Mouse (Mus musculus): ENCODE results near the gene Tcl1b1. TPM values are rescaled to one million over a fixed set of nuclear protein-coding genes. Genes with fewer than 3 reads are reported as not detected.
A peak's percentile ranks its signal among the peaks of the same experiment; 100 is the strongest.
"Not testable (repeated sequence)": the region's sequence is repeated elsewhere in the genome, so short reads cannot be mapped to it uniquely, and the experiment has no call there.

The Tcl1b1 gene
- total RNA-seq, 1 experiment from 2014 or later: not detected

DNA sequence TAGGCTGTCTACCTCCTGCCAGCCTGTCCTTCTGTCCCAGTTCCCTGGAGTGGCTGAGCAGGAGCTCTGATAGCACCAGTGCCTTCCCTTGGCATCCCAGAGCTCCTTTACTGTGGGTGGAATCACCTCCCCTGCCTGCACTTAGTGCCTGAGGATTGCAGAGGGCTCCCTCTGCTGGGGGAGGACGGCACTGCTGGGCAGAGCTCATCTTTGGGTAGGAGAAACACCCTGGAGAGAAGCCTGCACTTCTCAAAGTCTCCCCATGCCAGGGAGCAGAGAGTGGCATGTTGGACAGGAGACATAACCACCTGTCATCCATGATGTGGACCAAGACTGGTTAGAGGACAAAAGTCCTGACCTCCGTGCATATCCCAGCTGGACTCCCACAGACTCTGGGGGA is 29.5 kb downstream of the Tcl1b1 start:
- ATAC-seq (replicated peaks; ENCODE audit: low read depth, poor library complexity, severe bottlenecking): peak; percentile 92

GRCm38 (mm10) chr12:105190743-105191142 is 31.3 kb downstream of the Tcl1b1 start, which contains the start of gene Tcl1b3:
Tcl1b3 (plus strand) TSS chr12:105191043.
- ATAC-seq (replicated peaks; ENCODE audit: low read depth, poor library complexity, severe bottlenecking): not testable (repeated sequence)

DNA sequence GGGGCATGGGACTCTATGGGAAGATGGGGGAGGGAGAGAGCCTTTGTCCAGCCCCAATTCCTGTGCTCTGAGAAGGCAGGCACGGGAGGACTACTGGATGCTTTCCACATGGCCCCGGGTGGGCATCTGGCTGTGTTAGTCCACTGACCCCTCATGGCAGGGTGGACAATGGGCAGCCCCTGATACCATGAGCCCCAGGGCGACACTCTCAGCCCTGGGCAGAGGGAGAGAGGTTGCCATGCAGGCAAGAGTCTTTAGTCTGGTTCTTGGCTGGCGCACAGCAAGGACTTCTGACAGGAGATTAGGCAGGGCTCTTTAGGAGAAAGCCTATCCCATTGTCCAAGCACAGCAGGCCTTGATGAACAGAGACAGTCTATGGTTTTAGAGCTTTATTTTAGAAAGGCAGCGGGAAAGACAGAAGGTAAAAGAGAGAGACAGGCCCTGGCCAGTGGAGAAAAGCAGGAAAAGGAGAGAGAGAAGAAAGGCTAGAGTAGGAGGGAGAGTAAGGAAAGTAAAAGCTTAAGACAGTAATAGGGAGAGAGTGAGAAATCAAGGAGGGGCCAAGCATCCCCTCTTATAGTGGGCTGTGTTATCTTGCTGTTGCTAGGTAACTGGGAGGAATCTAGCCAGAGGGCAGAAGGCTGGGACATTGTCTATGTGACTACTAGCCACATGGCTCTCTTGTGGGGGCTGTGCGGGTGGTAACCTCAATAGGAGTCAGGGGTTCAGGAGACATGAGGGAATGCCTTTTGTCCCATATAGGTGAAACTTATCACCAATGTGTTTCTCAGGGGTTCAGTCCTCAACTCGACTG is 40.4 kb downstream of the Tcl1b1 start:
- not testable (repeated sequence) for ATAC-seq (replicated peaks; ENCODE audit: low read depth, poor library complexity, severe bottlenecking)

GRCm38 (mm10) chr12:105201657-105202056 is 42.2 kb downstream of the Tcl1b1 start, which contains the start of gene Tcl1b4:
Tcl1b4 (plus strand) TSS chr12:105201957.
- ATAC-seq (replicated peaks; ENCODE audit: low read depth, poor library complexity, severe bottlenecking): not testable (repeated sequence)

- no peak for ATAC-seq (replicated peaks; ENCODE audit: low read depth, poor library complexity, severe bottlenecking)
These were observed 47.6 kb downstream of the Tcl1b1 start for GRCm38 (mm10) chr12:105207071-105207470.

- no peak for ATAC-seq (replicated peaks; ENCODE audit: low read depth, poor library complexity, severe bottlenecking)
These were observed 49.0 kb downstream of the Tcl1b1 start for GRCm38 (mm10) chr12:105208441-105208840.

GRCm38 (mm10) chr12:105209231-105209630 is 49.7 kb downstream of the Tcl1b1 start:
- ATAC-seq (replicated peaks; ENCODE audit: low read depth, poor library complexity, severe bottlenecking): no peak

Other genes starting within 250 kb of the Tcl1b1 start
- 23.0 and 25.3 TPM in 2 replicates for gene Syne3, start 149.9 kb upstream of the Tcl1b1 start, total RNA-seq (2017)
- gene Glrx5, start 127.0 kb upstream of the Tcl1b1 start, total RNA-seq (2017): 30.1 and 42.8 TPM in 2 replicates
- not detected in 2 replicates for gene Tcl1b2, start 13.7 kb upstream of the Tcl1b1 start, total RNA-seq (2017)
- not detected in 2 replicates for gene Tcl1b5, start 16.7 kb downstream of the Tcl1b1 start, total RNA-seq (2017)
- not detected in 2 replicates for gene Tcl1b3, start 31.4 kb downstream of the Tcl1b1 start, total RNA-seq (2017)
- gene Tcl1b4, start 42.3 kb downstream of the Tcl1b1 start, total RNA-seq (2017): not detected in 2 replicates
- not detected in 2 replicates for gene Tcl1, start 63.1 kb downstream of the Tcl1b1 start, total RNA-seq (2017)
- not detected in 2 replicates for gene Tunar, start 174.2 kb downstream of the Tcl1b1 start, total RNA-seq (2017)

Measured in common myeloid progenitor, adult 5-6 weeks (primary cell).